ENCODE assay signal across 8 mouse cellular contexts in genomic region chr6:108782526-108783183, GRCm38 (mm10). TPM values are rescaled to one million over a fixed set of nuclear protein-coding genes. Genes with fewer than 3 reads are reported as not detected.
DNase-seq lines count a peak whose midpoint lies in the region; ATAC-seq lines count a peak whose summit lies in the region.

Gene Arl8b (plus strand): TSS chr6:108783099.

- H3K4me3 ChIP-seq in megakaryocyte, embryonic 14.5 days (replicated peaks) = peak within 1 kb of the TSS; percentile 100

- H3K9me3 ChIP-seq in megakaryocyte, embryonic 14.5 days = no peaks in the 10 kb centered on the region

- peaks cover 67% of the 10 kb centered on the region for H3K4me1 ChIP-seq in megakaryocyte, embryonic 14.5 days

- H3K36me3 ChIP-seq in megakaryocyte, embryonic 14.5 days (replicated peaks; ENCODE audit: low read length) = peaks cover 6% of the 10 kb centered on the region

- ATAC-seq in common myeloid progenitor, adult 5-6 weeks (replicated peaks; ENCODE audit: low read depth, poor library complexity, severe bottlenecking) = peak; percentile 77

- H3K27me3 ChIP-seq in megakaryocyte, embryonic 14.5 days (replicated peaks) = no peaks in the 10 kb centered on the region

- DNase-seq in ZHBTc4 (ENCODE audit: low read depth, low spot score) = peak; percentile 98
- DNase-seq in gastrocnemius, adult 8-10 months (ENCODE audit: low spot score in 2 of 2) = peak; percentile 88 to 95
- peak; percentile 85 for DNase-seq in hindlimb bud, embryonic 11.5 days (ENCODE audit: extremely low spot score, low read depth, low spot score)
- peak; percentile 91 to 93 for DNase-seq in left cerebral cortex, adult 8-10 months (ENCODE audit: low spot score in 2 of 2)
- peak; percentile 95 to 97 for DNase-seq in right cerebral cortex, postnatal 10 days (ENCODE audit: low spot score in 2 of 2)
- peak; percentile 99 for DNase-seq in urinary bladder, postnatal 25 days (ENCODE audit: low spot score)

RNA-seq across cellular contexts. Expression of gene Arl8b, which starts in this region (rescaled TPM):
- total RNA-seq in common myeloid progenitor, adult 5-6 weeks (2017) = 59.3 and 88.5 TPM in 2 replicates
- total RNA-seq in gastrocnemius, adult 8-10 months (2022) = 100 to 1,000 TPM; 116 to 134 (median 123) TPM
- total RNA-seq in left cerebral cortex, adult 8-10 months (2022) = 100 to 1,000 TPM; 199 to 232 (median 219) TPM
- polyA plus RNA-seq in megakaryocyte, embryonic 14.5 days (2012; ENCODE audit: insufficient read depth, low replicate concordance) = 4.7 and 9.1 TPM in 2 replicates

Comparison
In these comparisons a context has a peak if more than half of its experiments do, and no peak if none do; other contexts are left out.
1. Peak in every context shown above with its lines: DNase-seq, ATAC-seq and H3K4me3 ChIP-seq.